Mouse (Mus musculus) fat pad, adult 2 months (tissue): Measurements from ENCODE around the gene Pklr.

Experiments
- DNase-seq: peaks from one replicate; pipeline ENCODE4 v3.0.0-alpha.2; 2011; ENCODE audit warnings: low read depth, low spot score; ENCODE audit errors: extremely low read depth

Pklr gene

GRCm38 (mm10) chr3:89163123-89163522 is 27.2 kb downstream of the Pklr start:
- DNase-seq: no peak

DNA sequence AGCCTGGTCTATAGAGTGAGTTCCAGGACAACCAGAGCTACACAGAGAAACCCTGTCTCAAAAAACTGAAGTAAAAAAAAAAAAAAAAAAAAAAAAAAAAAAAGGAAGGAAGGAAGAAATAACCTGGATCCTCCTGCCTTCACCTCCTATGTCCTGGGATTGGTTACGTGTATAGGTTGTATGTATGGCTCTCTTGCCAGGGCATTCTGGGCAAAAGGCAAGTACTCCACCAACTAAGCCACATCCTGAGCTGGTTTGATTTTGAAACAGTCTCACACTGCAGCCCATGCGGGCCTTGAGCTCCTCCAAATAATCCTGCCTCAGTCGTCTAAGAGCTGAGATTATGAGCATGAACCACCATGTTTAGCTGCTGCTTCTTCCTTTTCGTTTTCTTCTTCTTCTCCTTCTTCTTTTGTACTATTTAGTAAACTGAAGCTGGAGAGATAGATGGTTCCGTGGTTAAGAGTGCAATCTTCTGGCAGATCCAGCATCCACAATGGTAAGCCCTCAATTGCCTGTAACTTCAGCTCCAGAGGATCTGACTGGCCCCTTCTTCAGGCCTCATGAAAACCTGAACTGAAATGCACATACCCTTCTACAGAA is 27.8 kb downstream of the Pklr start:
- DNase-seq: no peak

DNA sequence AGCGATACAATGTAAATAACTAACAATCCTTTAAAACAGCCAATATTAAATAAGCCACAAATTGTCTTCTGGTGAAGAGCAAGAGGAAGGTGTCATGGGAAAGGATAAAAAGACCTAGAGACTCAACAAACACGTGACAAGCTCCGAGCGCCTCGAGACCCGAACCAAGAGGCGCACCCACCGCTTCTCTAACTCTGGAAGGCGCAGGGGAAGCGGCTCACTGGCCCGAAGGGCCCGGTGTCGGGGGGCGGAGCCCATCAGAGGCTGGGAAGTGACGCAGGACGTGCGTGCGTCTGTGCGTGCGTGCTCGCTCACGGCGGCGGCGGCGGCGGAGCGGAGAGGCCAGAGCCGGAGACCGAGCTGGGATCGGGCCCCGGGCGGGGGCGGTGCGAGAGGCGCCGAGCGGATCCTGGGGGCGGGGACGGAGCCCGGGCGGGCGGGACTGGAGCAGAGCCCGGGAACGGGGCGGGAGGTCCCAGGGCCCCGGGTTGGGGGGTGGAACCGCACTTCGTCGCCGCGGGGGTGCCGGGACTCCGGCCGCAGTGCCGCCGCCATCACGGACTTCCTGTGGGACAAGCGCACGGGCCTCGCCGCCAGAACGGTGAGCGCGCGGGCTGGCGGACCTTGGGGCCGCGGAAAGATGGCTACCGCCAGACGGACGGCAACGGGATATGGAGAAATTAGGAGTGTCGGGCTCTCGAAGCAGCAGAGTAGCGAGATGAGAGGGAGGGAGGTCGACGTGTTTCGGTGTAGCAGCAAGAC is 28.7 kb downstream of the Pklr start, which contains the start of gene Clk2:
Gene Clk2, plus strand, starts transcription at position 290 of the 762 bp plus-strand sequence.
- DNase-seq: no peak

GRCm38 (mm10) chr3:89165268-89165870 is 29.4 kb downstream of the Pklr start:
- no peak for DNase-seq

DNA sequence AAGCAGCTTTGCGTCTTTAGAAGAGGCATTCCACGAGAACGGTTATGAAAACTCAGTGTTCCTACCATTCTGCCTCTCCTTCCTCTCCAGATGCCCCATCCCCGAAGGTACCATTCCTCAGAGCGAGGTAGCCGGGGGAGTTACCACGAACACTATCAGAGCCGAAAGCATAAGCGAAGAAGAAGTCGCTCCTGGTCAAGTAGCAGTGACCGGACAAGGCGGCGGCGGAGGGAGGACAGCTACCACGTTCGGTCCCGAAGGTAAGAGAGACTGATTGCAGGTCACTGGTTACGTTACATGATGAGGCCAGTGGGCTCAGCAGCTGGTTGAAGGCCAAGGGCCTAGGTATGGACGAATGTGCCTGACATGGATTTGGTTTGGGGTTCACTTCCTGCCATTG is 31.0 kb downstream of the Pklr start:
- no peak for DNase-seq

- DNase-seq: no peak
Measured at GRCm38 (mm10) chr3:89174844-89175243, 38.9 kb downstream of the Pklr start.

DNA sequence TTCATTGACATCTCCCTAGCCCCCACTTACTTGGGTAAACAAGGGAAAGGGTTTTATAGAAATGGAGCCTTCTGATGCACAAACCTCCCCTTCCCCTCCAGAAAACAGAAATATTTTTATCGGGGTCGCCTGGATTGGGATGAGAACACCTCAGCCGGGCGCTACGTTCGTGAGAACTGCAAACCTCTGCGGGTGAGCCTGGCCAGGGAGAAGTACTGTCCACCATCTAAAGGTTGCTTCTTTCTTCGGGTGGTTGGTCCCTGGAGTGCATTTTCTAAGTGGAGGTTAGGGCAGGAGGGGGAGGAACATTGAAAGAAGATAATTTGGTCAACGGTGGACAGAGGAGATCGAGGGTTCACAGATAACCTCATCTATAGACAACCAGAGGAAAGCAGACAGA is 39.6 kb downstream of the Pklr start:
- no peak for DNase-seq

GRCm38 (mm10) chr3:89176421-89176820 is 40.5 kb downstream of the Pklr start:
- no peak for DNase-seq

DNA sequence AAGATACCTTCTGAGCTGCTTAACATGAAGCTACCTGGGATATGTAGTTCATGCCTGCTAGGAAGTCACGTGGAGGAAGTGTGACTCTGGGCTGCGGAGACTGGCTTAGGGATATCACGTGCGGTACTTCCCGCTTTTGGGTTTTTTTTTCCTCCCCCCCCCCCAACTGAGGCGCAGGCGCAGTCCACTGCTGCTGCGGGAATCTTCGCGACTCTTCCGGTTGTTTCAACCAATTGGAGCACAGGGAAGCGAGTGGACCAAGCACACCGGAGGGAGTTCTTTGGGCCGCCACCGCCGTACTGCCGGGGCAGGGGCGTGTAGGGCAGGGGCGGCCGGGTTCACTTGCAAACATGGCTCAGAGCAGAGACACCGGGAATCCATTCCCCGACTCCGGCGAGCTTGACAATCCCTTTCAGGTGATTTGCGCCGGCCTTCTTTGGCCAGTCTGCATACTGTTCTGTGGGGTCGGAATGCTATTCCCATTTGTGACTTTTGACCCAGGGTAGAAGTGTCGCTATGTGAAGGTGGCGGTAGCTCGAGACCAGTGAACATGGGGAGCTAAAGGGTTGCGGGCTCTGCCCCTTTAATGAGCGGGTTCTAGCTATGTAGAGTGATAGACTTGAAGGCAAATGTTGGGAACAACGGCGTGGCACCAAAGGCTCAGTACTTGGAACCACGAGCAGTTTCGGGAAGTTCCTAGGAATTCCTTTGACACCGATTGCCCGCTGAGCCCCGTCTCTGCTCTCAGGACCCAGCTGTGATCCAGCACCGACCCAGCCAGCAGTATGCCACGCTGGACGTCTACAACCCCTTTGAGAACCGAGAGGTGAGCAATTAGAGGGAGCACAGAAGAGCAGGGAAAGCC is 41.5 kb downstream of the Pklr start, which contains the start of gene Scamp3:
Gene Scamp3, plus strand, starts transcription at position 232 of the 865 bp plus-strand sequence.
- DNase-seq: peak; percentile 75

GRCm38 (mm10) chr3:89178107-89178385 is 42.1 kb downstream of the Pklr start:
- DNase-seq: no peak

- no peak for DNase-seq
Measured at GRCm38 (mm10) chr3:89179056-89179455, 43.1 kb downstream of the Pklr start.

DNA sequence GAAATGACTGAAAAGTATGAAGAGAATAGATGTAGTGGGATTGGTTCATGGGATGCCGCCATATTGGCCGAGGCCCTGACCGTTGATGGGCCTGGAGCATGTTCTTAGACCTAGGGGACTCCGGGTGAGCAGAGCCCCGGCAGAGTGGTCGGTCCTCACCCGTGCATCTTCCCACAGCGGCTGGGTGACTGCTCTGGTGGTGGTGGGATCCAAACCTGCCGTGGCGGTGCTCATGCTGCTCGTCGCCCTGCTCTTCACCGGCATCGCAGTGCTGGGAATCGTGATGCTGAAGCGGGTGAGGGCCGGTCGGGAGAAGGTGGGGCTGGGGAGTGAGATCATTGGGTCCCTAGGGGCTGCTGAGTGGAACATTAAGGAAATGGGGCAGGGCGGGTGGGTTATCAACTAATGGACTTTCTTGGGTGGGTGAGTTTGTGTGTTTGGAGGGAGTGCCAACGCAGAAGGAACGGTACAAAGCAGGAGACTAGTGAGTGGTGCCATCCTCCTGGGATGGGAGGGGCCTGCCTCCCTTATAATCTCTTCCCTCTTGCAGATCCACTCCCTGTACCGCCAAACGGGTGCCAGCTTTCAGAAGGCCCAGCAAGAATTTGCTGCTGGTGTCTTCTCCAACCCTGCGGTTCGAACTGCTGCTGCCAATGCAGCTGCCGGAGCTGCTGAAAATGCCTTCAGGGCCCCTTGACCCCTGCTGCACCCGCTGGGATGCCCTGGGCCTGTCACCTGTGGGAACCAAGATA is 46.0 kb downstream of the Pklr start:
- DNase-seq: no peak

- DNase-seq: no peak
Measured at GRCm38 (mm10) chr3:89182531-89183057, 46.7 kb downstream of the Pklr start.

DNA sequence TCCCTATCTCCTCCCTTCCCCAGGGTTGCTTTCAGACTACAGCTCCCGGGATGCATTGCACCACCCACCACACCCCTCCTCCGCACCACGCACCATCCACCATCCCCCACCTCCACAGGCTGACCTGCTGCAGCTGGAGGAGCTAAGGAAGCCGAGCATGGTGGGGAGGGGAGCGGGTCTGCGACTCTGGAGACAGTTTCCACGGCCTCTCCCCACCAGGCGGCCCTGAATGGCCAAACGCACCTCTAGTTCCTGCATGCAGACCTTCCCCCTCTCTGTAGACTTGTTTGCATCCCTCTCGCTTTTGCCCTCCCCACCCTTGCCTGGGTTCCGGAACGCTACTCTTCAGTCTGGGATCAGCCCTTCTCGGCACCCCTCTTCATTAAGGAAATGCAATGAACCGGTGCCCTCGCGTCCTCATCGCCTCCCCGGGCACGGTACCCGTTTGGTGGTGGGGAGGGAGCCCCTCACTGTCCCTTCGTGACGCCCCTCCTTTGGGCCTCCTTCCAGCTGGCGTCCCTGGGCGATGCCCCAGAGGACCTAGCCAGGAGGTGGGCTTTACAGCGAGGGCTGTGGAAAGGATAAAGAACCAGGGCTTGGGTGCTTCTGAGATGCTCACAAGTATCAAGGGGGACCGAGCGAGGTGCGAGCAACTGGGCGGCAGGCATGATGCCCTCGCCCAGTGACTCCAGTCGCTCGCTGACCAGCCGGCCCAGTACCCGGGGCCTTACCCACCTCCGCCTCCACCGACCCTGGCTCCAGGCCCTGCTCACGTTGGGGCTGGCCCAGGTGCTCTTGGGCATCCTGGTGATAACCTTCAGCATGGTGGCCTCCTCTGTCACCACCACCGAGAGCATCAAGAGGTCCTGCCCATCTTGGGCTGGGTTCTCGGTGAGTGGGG is 47.4 kb downstream of the Pklr start, which contains the start of gene Fam189b:
Gene Fam189b, plus strand, starts transcription at position 86 of the 901 bp plus-strand sequence.
- no peak for DNase-seq

GRCm38 (mm10) chr3:89183959-89184315 is 48.0 kb downstream of the Pklr start:
- DNase-seq: no peak

DNA sequence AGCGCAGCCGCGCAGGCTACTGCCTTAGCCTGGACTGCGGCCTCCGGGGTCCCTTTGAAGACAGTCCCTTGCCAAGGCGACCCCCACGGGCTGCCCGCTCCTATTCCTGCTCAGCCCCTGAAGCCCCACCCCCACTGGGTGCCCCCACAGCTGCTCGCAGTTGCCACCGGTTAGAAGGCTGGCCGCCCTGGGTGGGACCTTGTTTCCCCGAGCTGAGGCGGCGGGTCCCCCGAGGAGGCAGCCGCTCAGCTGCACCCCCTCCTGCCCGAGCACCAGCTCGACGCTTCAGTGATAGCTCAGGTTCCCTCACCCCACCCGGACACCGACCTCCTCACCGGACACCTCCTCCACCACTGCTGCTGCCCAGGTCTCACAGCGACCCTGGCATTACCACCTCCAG is 51.3 kb downstream of the Pklr start:
- no peak for DNase-seq

DNA sequence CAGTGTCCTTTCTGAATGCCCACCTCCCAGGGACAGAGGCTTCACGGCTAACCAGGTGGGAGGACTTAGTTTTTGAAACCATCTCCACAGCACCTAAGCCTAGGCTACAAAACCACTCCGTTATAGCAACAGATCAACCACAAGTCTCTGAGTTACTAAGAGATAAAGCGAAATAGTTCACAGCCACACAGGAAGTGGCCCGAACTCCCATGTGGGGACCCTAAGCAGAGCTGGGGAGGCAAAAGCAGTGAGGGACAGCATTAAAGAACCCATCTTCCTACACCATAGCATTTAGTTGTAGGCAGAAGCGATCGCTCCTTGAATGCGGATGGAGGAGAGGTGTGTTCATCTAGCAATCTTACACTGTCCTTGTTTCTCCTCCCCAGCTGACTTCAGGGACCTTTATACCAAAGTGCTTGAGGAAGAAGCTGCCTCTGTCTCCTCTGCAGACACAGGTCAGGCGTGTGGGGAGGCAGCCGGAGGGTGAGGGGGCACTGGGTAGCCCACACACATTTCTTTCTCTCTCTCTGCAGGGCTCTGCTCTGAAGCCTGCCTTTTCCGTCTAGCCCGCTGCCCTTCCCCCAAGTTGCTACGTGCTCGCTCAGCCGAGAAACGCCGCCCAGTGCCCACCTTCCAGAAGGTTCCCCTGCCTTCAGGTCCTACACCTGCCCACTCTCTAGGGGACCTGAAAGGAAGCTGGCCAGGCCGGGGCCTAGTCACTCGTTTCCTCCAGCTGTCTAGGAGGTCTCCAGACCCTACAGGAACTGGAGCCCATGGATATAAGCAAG is 51.9 kb downstream of the Pklr start:
- no peak for DNase-seq

DNA sequence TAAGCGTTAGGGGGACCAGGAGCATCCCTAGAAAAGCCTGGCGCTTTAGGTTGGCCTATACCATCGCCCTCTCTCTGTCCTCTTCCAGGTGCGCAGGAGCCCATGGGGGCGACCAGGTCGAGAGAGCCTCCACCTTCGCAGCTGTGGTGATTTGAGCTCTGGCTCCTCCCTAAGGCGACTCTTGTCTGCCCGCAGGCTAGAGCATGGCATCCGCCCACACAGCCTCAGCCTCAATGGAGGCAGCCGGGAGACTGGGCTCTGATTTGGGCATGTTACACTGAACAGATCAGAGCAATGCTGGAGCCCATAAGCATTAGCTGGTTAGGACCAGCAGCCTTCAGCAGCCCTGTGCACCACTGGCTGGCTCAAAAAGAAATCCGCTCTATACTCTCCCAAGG is 52.5 kb downstream of the Pklr start:
- DNase-seq: no peak

DNA sequence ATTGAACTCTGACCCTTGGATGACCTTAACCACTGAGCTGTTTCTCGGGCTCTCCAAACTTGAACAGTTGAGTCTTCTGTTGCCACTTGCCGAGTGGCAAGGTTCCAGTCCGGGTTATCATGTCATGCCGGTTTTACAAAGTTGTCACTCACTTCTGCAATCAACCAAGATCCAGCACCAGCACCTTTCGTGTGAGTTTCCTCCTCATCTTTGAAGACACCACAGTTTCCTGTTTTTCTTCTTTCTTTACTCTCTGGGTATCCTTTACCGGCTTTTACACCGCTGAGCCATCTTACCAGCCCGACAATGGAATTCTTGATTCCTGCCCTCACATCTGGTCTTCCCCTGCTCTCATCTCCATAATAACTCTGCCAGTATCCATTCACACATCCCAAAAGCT is 54.5 kb downstream of the Pklr start:
- no peak for DNase-seq
